Mouse (Mus musculus) forebrain, postnatal 0 days (tissue): Measurements from ENCODE around the gene Tmem9b. TPM values are rescaled to one million over a fixed set of nuclear protein-coding genes. Genes with fewer than 3 reads are reported as not detected.

ENCODE experiments used
- ATAC-seq: fragments of 200-750 bp; cut with Nextera tagmentation; 2 replicates; pipeline ENCODE4 v1.8.0; 2017; ENCODE audit warnings: mild to moderate bottlenecking, moderate library complexity
- DNase-seq: peaks from one replicate; pipeline ENCODE4 v3.0.0-alpha.2; 2015
- H3K27ac ChIP-seq: fragments of 300-500 bp; sonication (generic); 2 replicates; pipeline ENCODE4 v1.5.1; 2014; ENCODE audit warnings: low read depth, mild to moderate bottlenecking, antibody characterized with exemption, low read length, moderate library complexity, mixed read lengths
- H3K27me3 ChIP-seq: fragments of 300-500 bp; sonication (generic); 2 replicates; pipeline ENCODE4 v1.6.1; 2014; ENCODE audit warnings: mild to moderate bottlenecking, low read length, mixed read lengths; ENCODE audit not compliant: insufficient read depth
- H3K36me3 ChIP-seq: fragments of 300-500 bp; sonication (generic); 2 replicates; pipeline ENCODE4 v1.6.1; 2014; ENCODE audit warnings: mild to moderate bottlenecking, moderate library complexity; ENCODE audit not compliant: insufficient read depth
- H3K4me1 ChIP-seq: fragments of 300-500 bp; sonication (generic); 2 replicates; pipeline ENCODE4 v1.6.1; 2014; ENCODE audit warnings: antibody characterized with exemption; ENCODE audit not compliant: insufficient read depth
- H3K4me2 ChIP-seq: fragments of 300-500 bp; sonication (generic); 2 replicates; pipeline ENCODE4 v1.6.1; 2014; ENCODE audit warnings: low read depth, mild to moderate bottlenecking, moderate library complexity
- H3K4me3 ChIP-seq: fragments of 300-500 bp; sonication (generic); 2 replicates; pipeline ENCODE4 v1.5.1; 2014; ENCODE audit warnings: low read depth, low read length, mixed read lengths
- H3K9ac ChIP-seq: fragments of 300-500 bp; sonication (generic); 2 replicates; pipeline ENCODE4 v1.6.1; 2014; ENCODE audit warnings: mild to moderate bottlenecking
- H3K9me3 ChIP-seq: fragments of 300-500 bp; sonication (generic); 2 replicates; pipeline ENCODE4 v1.6.1; 2016; ENCODE audit warnings: low read length
- CTCF ChIP-seq: sonication (generic); IDR thresholded peaks from 2 replicates; pipeline ENCODE4 v1.5.1; 2016; ENCODE audit warnings: antibody characterized with exemption, control low read depth, low read depth
- WGBS: fragments of 180-500 bp; shearing (Covaris S2); extraction: QIAGEN DNeasy Blood & Tissue Kit; methylation state at CpG from one replicate; pipeline ENCODE4 v1.1.7; 2014; 5-methylcytosine and 5-hydroxymethylcytosine counted together
- polyA plus RNA-seq: library from polyadenylated mRNA; unstranded; fragments of >200 nt; fragmentation: Nextera tagmentation; extraction: Ambion mirVana; gene quantifications from 2 replicates; pipeline ENCODE4 v1.2.1, GENCODE M21; 2015
- total RNA-seq: library from RNA; depleted of rRNA; stranded (reverse); fragments of >200 nt; gene quantifications from 2 replicates; pipeline ENCODE4 v1.2.3, GENCODE M21; 2014

The Tmem9b gene
- total and polyA plus RNA-seq, 2 experiments from 2014 or later = 139 to 157 TPM

DNA sequence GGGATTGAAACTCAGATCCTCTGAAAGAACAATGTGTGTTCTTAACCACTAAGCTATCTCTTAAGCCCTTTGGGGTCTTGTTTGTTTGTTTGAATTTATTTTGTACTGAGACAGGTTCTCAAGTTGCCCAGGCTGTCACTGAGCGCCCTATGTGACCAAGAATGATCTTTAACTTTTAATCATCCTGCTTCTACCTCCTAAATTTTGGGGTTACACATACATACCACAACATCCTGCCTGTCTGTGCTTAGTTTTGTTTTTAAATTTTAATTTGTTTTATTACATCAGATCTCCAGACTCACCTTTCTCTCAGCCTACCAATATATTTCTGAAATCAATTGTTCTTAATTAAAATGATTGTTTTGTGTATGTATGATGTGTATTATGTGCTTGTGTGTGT is 11.6 kb downstream of the Tmem9b start:
- ATAC-seq (no peak), DNase-seq (no peak)
- no peak overlapping the region for H3K9ac ChIP-seq
- peaks cover 76% of the 10 kb centered on the region for H3K36me3 ChIP-seq
- H3K4me3 ChIP-seq = no peak overlapping the region
- TF ChIP-seq CTCF = no peak
- no peaks in the 10 kb centered on the region for H3K9me3 ChIP-seq
- H3K4me1 ChIP-seq = no peaks in the 10 kb centered on the region
- H3K27me3 ChIP-seq = no peaks in the 10 kb centered on the region
- WGBS = 89% methylated on average over 1 of the region's 1 CpGs
- H3K27ac ChIP-seq = no peak overlapping the region
- no peak overlapping the region for H3K4me2 ChIP-seq

DNA sequence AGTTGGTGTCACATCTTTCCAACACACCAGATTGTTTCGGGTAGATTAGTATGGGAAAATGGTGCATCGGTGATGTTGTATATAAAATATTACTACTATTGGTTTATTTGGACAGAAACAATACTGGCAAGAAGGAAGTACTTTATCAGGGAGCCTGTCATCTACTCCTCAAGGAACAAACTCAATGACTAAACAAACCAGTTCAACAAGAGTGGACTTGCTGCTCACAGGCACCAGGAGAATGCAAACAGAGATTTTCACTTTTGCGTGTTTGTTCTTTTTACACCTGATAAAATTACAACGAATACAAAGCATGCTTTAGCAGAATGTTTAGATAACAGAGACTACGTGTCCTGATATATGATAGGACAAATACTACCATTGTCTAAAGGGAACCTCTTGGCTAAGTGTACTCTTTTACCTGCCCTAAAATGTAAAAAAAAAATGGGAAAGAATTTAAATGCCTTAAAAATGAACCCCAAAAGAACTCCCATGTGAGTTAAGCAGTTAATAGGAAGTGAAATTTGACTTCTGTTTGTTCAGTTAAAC is 12.8 kb downstream of the Tmem9b start:
- Histone ChIP-seq H3K27ac (no peak overlapping the region), H3K36me3 (peaks cover 78% of the 10 kb centered on the region), H3K4me2 (no peak overlapping the region), H3K4me3 (no peak overlapping the region), H3K9ac (no peak overlapping the region), H3K9me3 (no peaks in the 10 kb centered on the region), H3K4me1 (no peaks in the 10 kb centered on the region), H3K27me3 (no peaks in the 10 kb centered on the region)
- DNase-seq (no peak), ATAC-seq (no peak)
- 92% methylated on average over 5 of the region's 5 CpGs for WGBS
- TF ChIP-seq CTCF = no peak

DNA sequence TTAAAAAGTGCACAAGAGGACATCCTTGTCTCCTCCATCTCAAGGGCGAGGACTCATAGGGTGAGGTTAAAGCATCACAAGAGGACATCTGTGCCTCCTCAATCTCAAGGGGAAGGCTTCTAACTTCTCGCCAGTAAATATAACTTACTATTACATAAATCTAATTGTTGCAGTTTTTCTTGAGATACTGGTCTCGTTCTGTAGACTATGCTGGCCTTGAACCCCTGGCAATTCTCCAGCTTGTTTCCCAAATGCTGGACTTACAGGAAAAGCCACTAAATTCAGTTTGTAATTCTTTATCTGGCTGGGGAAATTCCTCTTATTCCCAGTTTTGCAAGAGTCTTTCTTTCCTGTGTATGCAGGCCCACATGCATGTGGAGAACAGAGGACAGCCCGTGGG is 17.9 kb downstream of the Tmem9b start:
- peaks cover 45% of the 10 kb centered on the region for H3K36me3 ChIP-seq
- DNase-seq (no peak), ATAC-seq (no peak)
- no peak overlapping the region for H3K4me2 ChIP-seq
- no peaks in the 10 kb centered on the region for H3K4me1 ChIP-seq
- WGBS = 90% methylated on average over 4 of the region's 4 CpGs
- no peak overlapping the region for H3K27ac ChIP-seq
- H3K9me3 ChIP-seq = no peaks in the 10 kb centered on the region
- H3K9ac ChIP-seq = no peak overlapping the region
- no peaks in the 10 kb centered on the region for H3K27me3 ChIP-seq
- no peak overlapping the region for H3K4me3 ChIP-seq
- TF ChIP-seq CTCF = no peak

DNA sequence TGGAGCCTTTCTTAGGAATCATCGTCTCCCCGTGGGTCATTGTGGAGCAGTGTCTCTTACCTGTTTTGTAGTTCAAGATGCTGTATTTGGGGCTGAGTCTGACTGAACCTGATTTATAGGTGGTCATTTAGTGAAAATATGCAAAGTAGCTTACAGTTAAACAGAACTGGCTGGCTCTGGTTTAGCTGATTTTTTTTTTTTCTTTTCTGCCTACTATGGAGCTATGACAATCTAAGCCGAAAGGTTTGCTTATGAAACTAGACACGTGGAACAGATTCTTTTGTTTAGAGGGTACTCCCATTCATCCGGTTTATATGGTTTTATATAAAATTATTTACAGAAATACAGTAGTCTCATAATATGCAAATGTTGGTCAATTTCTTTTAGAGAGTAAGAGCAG is 21.0 kb downstream of the Tmem9b start, which contains the start of gene Ascl3:
Gene Ascl3 (minus strand): TSS at position 101 of the 400 bp plus-strand sequence.
- WGBS = 86% methylated on average over 5 of the region's 5 CpGs

DNA sequence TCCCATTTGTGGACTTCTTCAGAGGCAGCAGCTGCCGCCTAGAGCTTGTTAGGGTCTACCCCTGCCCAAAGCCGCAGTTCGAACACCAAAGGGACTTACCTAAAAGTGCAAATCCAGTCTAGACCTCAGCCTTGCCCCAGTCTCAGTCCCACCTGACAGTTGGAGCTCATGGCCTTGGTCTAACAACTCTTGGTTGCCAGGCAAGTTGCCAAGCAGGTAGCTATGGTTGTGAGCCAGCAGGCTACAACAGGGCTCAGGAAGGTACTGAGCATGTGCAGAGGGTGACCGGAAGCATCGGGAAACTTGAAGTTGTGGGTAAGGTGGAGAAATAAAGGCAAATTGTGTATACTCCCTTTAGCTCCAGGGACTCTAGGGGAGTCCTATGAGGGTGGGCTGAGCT is 29.0 kb downstream of the Tmem9b start, which contains the start of gene BC051019:
Gene BC051019 (minus strand): TSS at position 154 of the 400 bp plus-strand sequence.
- WGBS = 91% methylated on average over 5 of the region's 5 CpGs
- Histone ChIP-seq H3K4me3 (no peak within 1 kb of the TSS), H3K27me3 (no peaks in the 10 kb centered on the region), H3K9ac (no peak within 1 kb of the TSS), H3K36me3 (no peaks in the 10 kb centered on the region), H3K9me3 (no peaks in the 10 kb centered on the region), H3K4me1 (no peaks in the 10 kb centered on the region), H3K27ac (no peak within 1 kb of the TSS), H3K4me2 (no peak within 1 kb of the TSS)
- TF ChIP-seq CTCF = no peak
- ATAC-seq (no peak), DNase-seq (no peak)

More for the DNA sequence above, 21.0 kb downstream of the Tmem9b start, which contains the start of gene Ascl3:
- peaks cover 19% of the 10 kb centered on the region for H3K36me3 ChIP-seq
- H3K27ac ChIP-seq = no peak within 1 kb of the TSS
- DNase-seq = no peak
- no peak within 1 kb of the TSS for H3K4me2 ChIP-seq
- no peaks in the 10 kb centered on the region for H3K27me3 ChIP-seq
- H3K9ac ChIP-seq = no peak within 1 kb of the TSS
- H3K4me1 ChIP-seq = no peaks in the 10 kb centered on the region
- H3K4me3 ChIP-seq = no peak within 1 kb of the TSS
- no peaks in the 10 kb centered on the region for H3K9me3 ChIP-seq
- no peak for ATAC-seq
- no peak for TF ChIP-seq CTCF

DNA sequence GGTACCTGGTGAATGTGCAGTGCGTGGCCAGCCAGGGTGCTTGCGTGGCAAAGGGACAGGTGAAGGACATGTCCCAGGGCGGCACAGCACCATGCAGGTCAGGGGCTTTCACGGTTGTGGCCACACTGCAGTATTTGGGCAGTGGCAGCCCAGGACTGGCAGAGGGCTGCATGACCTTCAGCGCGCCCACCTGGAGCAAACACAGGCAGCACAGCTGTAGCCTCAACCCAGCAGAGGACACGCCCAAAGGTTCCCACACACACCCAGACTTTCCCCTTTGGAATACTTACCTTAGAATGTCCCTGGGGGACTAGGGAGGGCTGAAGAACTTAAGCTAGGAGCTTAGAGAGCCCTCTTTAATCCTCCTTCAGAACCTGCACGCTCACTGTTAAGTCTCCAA is 29.6 kb downstream of the Tmem9b start:
- no peaks in the 10 kb centered on the region for H3K27me3 ChIP-seq
- WGBS = 95% methylated on average over 8 of the region's 8 CpGs
- no peak overlapping the region for H3K4me3 ChIP-seq
- TF ChIP-seq CTCF = no peak
- no peak overlapping the region for H3K9ac ChIP-seq
- no peaks in the 10 kb centered on the region for H3K36me3 ChIP-seq
- no peaks in the 10 kb centered on the region for H3K4me1 ChIP-seq
- H3K9me3 ChIP-seq = no peaks in the 10 kb centered on the region
- no peak overlapping the region for H3K4me2 ChIP-seq
- DNase-seq (no peak), ATAC-seq (no peak)
- no peak overlapping the region for H3K27ac ChIP-seq

DNA sequence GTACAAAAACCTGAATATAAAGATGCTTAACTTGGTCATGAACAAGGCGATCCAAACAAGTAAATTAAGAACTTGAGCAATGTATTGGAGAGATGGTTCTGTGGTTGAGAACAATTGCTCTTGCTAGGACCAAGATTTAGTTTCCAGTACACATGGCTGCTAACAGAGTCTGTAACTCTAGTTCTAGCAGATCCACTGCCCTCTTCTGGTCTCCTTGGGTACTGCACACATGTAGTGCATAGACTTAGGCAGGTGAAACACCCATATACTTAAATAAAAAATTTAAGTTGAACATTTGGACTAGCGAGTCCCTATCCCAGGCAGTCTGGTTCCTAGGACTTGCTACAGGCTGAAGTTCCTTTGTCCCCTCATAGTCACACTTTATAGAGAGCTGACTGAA is 30.1 kb downstream of the Tmem9b start:
- Histone ChIP-seq H3K9me3 (no peaks in the 10 kb centered on the region), H3K4me1 (no peaks in the 10 kb centered on the region), H3K36me3 (no peaks in the 10 kb centered on the region), H3K27ac (no peak overlapping the region), H3K27me3 (no peaks in the 10 kb centered on the region), H3K4me2 (no peak overlapping the region), H3K9ac (no peak overlapping the region), H3K4me3 (no peak overlapping the region)
- no peak for ATAC-seq
- 95% methylated on average over 2 of the region's 2 CpGs for WGBS
- DNase-seq = no peak
- peak; percentile 44 for TF ChIP-seq CTCF

DNA sequence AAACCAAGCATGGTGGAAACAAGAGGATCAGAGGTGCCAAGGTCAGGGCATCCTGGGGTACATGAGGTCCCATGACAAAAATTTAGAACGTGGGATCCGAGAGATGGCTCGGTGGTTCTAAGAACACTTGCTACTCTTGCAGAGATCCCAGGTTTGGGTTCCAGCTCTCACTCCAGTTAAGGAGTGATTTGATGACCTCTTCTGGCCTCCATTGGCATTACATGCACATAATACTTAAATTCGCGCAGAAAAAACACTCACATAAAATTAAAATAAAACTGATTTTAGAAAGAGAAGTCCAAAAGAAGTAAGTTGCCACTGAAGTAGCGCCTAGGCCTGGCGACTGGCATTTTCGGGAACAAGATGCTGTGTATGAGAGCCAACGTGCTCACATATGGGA is 33.4 kb downstream of the Tmem9b start:
- Histone ChIP-seq H3K27ac (no peak overlapping the region), H3K9me3 (no peaks in the 10 kb centered on the region), H3K4me3 (no peak overlapping the region), H3K27me3 (no peaks in the 10 kb centered on the region), H3K4me2 (no peak overlapping the region), H3K36me3 (no peaks in the 10 kb centered on the region), H3K4me1 (no peaks in the 10 kb centered on the region), H3K9ac (no peak overlapping the region)
- ATAC-seq (no peak; the same call in 1 of the 2 replicates), DNase-seq (peak; percentile 72)
- peak; percentile 64 for TF ChIP-seq CTCF
- WGBS = 56% methylated on average over 9 of the region's 9 CpGs
